Mouse (Mus musculus) lung, postnatal 0 days (tissue): Measurements from ENCODE around the gene Rdm1. TPM values are rescaled to one million over a fixed set of nuclear protein-coding genes. Genes with fewer than 3 reads are reported as not detected.
"Not testable (repeated sequence)": the region's sequence is repeated elsewhere in the genome, so short reads cannot be mapped to it uniquely, and the experiment has no call there.

Experiments
- ATAC-seq: fragments of 200-750 bp; cut with Nextera tagmentation; 2 replicates; pipeline ENCODE4 v1.8.0; 2017; ENCODE audit warnings: moderate library complexity
- DNase-seq: peaks from one replicate; pipeline ENCODE4 v3.0.0-alpha.2; 2016; ENCODE audit warnings: low spot score
- H3K27ac ChIP-seq: fragments of 300-500 bp; sonication (generic); 2 replicates; pipeline ENCODE4 v1.5.1; 2014; ENCODE audit warnings: antibody characterized with exemption, mild to moderate bottlenecking, low read length, mixed read lengths
- H3K27me3 ChIP-seq: fragments of 300-500 bp; sonication (generic); replicated peaks from 2 replicates; pipeline ENCODE4 v1.6.1; 2014; ENCODE audit warnings: low read length, mixed read lengths; ENCODE audit not compliant: insufficient read depth
- H3K36me3 ChIP-seq: fragments of 300-500 bp; sonication (generic); 2 replicates; pipeline ENCODE4 v1.6.1; 2014; ENCODE audit warnings: low read length, mixed read lengths; ENCODE audit not compliant: insufficient read depth
- H3K4me1 ChIP-seq: fragments of 300-500 bp; sonication (generic); 2 replicates; pipeline ENCODE4 v1.6.1; 2014; ENCODE audit warnings: antibody characterized with exemption, low read depth, low read length, mixed read lengths; ENCODE audit not compliant: insufficient read depth
- H3K4me2 ChIP-seq: fragments of 300-500 bp; sonication (generic); replicated peaks from 2 replicates; pipeline ENCODE4 v1.6.1; 2014; ENCODE audit warnings: low read depth, mild to moderate bottlenecking, low read length, moderate library complexity, mixed read lengths
- H3K4me3 ChIP-seq: fragments of 300-500 bp; sonication (generic); 2 replicates; pipeline ENCODE4 v1.5.1; 2014; ENCODE audit warnings: low read depth, low read length
- H3K9ac ChIP-seq: fragments of 300-500 bp; sonication (generic); replicated peaks from 2 replicates; pipeline ENCODE4 v1.6.1; 2014; ENCODE audit warnings: low read depth, mild to moderate bottlenecking
- H3K9me3 ChIP-seq: fragments of 300-500 bp; sonication (generic); 2 replicates; pipeline ENCODE4 v1.6.1; 2016; ENCODE audit warnings: low read length, mixed read lengths
- CTCF ChIP-seq: IDR thresholded peaks from 2 replicates; pipeline ENCODE4 v1.5.1; 2016; ENCODE audit warnings: antibody characterized with exemption, mild to moderate bottlenecking
- EP300 ChIP-seq: IDR thresholded peaks from 2 replicates; pipeline ENCODE4 v1.6.1; 2016; ENCODE audit warnings: antibody characterized with exemption, mild to moderate bottlenecking, control low read depth
- WGBS: fragments of 180-500 bp; shearing (Covaris S2); extraction: QIAGEN DNeasy Blood & Tissue Kit; methylation state at CpG from one replicate; pipeline ENCODE4 v1.1.7; 2014; 5-methylcytosine and 5-hydroxymethylcytosine counted together
- polyA plus RNA-seq: library from polyadenylated mRNA; unstranded; fragments of >200 nt; fragmentation: Nextera tagmentation; extraction: Ambion mirVana; gene quantifications from 2 replicates; pipeline ENCODE4 v1.2.1, GENCODE M21; 2015

The Rdm1 gene
- polyA plus RNA-seq, 1 experiment from 2014 or later: 20.1 TPM

DNA sequence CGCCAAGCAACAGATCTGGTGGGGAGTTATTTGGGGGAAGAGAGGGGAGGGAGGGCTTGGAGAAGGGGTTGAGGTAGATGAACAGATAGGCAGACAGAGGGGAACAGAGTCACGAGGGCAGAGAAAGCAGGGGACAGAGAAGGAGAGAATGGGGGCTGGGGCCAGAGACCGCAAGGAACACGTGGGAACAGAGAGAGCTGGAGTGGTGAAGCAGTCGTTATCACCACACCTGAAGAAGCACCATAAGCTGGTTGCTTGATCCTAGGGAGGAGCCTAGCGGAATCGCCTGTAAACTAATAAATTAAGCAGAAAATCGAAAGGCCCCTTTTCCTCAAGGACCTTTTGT lies 373 bp upstream of the Rdm1 start:
- H3K4me2 ChIP-seq: peak overlapping the region; percentile 84
- WGBS: 3% methylated on average over 8 of the region's 8 CpGs
- ATAC-seq: peak; percentile 8

DNA sequence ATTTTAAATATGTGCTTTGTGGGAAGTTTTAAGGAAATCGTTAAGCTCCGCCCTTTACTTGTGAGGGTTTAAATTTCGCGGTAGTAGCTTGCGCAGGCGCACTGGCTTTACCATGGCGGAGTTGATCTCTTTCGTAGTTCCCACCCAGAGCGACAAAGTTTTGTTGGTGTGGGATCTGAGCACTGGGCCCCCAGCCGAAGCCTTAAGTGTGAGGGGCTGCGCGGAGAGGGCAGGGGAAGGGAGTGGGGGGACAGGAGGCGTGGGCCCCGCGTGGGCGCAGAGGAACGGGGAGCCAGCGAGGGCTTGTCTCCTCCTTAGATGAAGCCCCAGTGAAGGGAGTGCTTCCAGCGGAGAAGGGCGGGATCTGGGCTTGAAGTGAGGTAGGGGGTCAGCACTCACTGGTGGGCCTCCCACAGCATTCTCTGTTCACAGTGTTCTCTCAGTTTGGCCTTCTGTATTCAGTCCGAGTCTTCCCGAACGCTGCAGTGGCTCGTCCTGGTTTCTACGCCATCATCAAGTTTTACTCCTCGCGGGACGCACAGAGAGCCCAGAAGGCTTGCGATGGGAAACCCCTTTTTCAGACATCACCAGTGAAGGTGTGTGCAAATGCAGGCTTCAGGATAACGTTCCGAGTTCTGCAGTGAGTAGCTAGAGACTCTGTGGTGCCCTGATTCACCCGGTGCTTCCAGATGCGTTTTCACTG lies 1.0 kb downstream of the Rdm1 start:
- Histone ChIP-seq H3K27me3 (no peaks in the 10 kb centered on the region), H3K9me3 (no peaks in the 10 kb centered on the region), H3K4me3 (peak overlapping the region; percentile 70), H3K4me2 (peak overlapping the region; percentile 84), H3K27ac (peak overlapping the region; percentile 87), H3K4me1 (no peaks in the 10 kb centered on the region), H3K9ac (peak overlapping the region; percentile 65), H3K36me3 (no peaks in the 10 kb centered on the region)
- under 1% methylated on average over 33 of the region's 33 CpGs for WGBS
- DNase-seq: no peak
- ATAC-seq: peak; percentile 35
- no peak for TF ChIP-seq EP300
- no peak for TF ChIP-seq CTCF

More for the DNA sequence above, 373 bp upstream of the Rdm1 start:
- Histone ChIP-seq H3K27ac (0 out of 2 replicates have a peak overlapping the region, but pooled peaks have one; percentile 97), H3K9ac (peak overlapping the region; percentile 67), H3K9me3 (no peaks in the 10 kb centered on the region), H3K4me3 (peak overlapping the region; percentile 70), H3K27me3 (no peaks in the 10 kb centered on the region), H3K4me1 (no peaks in the 10 kb centered on the region), H3K36me3 (no peaks in the 10 kb centered on the region)
- peak; percentile 9 for DNase-seq
- TF ChIP-seq EP300 (no peak), CTCF (no peak)

DNA sequence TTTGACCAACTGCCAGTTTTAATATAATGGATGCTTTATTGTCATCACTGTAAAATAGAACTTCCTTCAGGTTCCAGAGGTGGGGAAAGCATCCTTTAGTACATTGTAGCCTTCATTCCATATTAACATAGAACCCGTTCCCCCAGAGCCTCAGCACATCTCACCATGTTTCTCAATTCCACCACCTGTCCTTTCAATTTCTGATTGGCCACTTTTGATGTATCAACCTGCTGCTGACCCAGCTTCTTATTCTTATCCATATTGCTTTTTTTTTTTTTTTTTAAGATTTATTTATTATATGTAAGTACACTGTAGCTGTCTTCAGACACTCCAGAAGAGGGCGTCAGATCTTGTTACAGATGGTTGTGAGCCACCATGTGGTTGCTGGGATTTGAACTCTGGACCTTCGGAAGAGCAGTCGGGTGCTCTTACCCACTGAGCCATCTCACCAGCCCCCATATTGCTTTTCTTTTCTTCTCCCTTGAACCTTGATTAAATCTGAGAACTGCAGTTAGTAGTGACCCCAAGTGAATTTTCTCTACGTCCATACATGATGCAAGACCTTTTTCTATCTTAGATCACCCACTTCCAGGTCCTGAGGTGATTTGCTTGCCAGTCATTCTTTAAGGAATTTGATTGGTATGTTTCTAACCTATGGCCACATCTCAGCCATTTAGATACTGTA lies 1.9 kb downstream of the Rdm1 start:
- not testable (repeated sequence) for H3K27me3 ChIP-seq, DNase-seq, H3K9ac ChIP-seq, H3K27ac ChIP-seq, H3K9me3 ChIP-seq, H3K36me3 ChIP-seq, ATAC-seq, H3K4me1 ChIP-seq
- H3K4me2 ChIP-seq: peak overlapping the region; percentile 84; the same call in 1 of the 2 replicates
- H3K4me3 ChIP-seq: peak overlapping the region; percentile 70; the same call in 1 of the 2 replicates
- 64% methylated on average over 4 of the region's 5 CpGs for WGBS

DNA sequence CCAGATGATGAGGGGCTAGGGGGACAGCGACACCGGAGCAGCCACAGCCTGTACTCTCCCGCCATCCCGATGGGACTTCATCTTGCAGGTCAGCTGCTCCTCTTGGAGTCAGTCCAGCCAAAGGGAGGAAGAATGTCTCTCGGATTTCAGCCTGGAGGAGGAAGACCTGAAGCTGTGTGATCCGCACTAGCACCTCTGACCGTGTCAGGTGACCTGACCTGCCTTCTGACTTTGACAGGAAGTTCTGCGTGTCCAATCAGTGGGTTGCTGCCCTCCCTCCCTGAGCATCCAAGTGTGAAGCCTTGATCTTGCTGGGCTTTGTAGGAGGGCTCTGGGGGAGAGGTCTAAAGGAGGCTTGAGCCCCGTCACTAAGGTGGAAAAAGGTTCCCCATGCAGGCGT lies 8.7 kb downstream of the Rdm1 start:
- ATAC-seq (no peak), DNase-seq (no peak)
- WGBS: 77% methylated on average over 10 of the region's 10 CpGs
- Histone ChIP-seq H3K4me1 (no peaks in the 10 kb centered on the region), H3K27me3 (no peaks in the 10 kb centered on the region), H3K4me2 (no peak overlapping the region), H3K36me3 (no peaks in the 10 kb centered on the region), H3K9ac (no peak overlapping the region), H3K9me3 (no peaks in the 10 kb centered on the region), H3K4me3 (no peak overlapping the region), H3K27ac (no peak overlapping the region)
- no peak for TF ChIP-seq EP300
- TF ChIP-seq CTCF: no peak

DNA sequence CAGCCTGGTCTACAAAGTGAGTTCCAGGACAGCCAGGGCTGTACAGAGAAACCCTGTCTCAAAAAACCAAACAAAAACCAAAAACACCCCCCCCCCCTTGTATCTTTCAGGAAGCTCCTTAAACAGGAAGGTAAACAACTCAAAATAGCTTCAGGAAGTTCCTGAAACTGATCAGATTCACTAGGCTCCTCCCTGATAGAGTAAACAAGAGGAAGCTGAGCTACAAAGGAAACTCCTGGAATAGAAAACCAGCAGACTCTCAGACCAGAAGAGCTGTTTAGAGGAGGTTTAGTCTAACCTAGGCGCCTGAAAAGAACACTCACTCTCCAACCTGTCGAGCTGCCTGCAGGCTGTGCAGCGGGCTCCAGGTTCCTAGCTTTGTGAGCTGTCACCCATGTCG lies 12.8 kb downstream of the Rdm1 start:
- Histone ChIP-seq H3K36me3 (no peaks in the 10 kb centered on the region), H3K4me1 (no peaks in the 10 kb centered on the region), H3K27me3 (no peaks in the 10 kb centered on the region), H3K27ac (no peak overlapping the region), H3K4me2 (no peak overlapping the region), H3K9ac (no peak overlapping the region), H3K9me3 (no peaks in the 10 kb centered on the region), H3K4me3 (no peak overlapping the region)
- WGBS: 82% methylated on average over 4 of the region's 4 CpGs
- TF ChIP-seq CTCF: no peak
- no peak for TF ChIP-seq EP300
- DNase-seq: no peak
- no peak for ATAC-seq

DNA sequence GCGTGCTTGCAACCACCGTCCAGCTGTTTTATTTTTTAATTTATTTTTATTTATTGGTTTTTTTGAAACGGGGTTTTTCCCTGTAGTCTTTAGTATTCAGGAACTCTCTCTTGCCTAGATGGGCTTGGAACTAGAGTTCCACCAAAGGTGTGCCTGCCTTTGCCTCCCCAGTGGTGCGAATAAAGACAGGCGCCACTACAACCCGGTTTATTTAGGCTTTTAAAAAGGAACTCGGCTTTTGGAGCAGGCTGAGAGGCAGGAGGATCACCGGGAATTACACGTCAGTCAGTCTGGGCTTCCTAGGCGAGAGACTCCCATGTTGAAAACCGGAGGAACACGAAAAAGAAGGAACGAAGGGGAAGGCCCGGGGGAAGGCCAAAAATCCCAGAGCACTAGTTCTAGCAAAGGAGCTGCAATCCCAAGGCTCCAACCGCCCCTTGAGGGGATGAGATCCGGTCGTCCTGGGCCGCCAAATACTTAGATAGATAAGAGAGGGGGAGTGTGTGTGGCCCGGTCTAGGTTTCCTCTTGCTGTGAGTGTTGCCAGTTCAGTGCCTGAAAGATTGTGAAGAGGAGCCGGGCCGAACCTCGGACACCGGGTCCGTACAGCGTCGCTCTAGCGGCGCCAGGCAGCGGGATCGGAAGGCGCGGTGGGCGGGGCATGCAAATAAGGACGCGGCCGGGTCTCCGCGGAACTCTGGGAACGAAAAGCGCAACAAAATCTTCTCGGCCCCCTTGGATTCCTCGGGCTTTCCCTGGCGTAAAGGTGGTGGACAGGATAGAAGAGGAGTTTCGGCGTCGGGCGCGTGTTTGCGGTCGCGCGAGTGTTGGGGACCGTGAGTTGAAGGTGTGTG lies 14.1 kb downstream of the Rdm1 start:
- H3K4me3 ChIP-seq: peak overlapping the region; percentile 24; the same call in 1 of the 2 replicates
- peak; percentile 71 for ATAC-seq
- H3K4me2 ChIP-seq: peak overlapping the region; percentile 38
- H3K9me3 ChIP-seq, H3K27me3 ChIP-seq, H3K36me3 ChIP-seq, H3K4me1 ChIP-seq: not testable (repeated sequence)
- H3K9ac ChIP-seq: 0 out of 2 replicates have a peak overlapping the region, but pooled peaks have one; percentile 43
- 5% methylated on average over 44 of the region's 53 CpGs for WGBS
- peak overlapping the region; percentile 72 for H3K27ac ChIP-seq
- DNase-seq: peak; percentile 73

DNA sequence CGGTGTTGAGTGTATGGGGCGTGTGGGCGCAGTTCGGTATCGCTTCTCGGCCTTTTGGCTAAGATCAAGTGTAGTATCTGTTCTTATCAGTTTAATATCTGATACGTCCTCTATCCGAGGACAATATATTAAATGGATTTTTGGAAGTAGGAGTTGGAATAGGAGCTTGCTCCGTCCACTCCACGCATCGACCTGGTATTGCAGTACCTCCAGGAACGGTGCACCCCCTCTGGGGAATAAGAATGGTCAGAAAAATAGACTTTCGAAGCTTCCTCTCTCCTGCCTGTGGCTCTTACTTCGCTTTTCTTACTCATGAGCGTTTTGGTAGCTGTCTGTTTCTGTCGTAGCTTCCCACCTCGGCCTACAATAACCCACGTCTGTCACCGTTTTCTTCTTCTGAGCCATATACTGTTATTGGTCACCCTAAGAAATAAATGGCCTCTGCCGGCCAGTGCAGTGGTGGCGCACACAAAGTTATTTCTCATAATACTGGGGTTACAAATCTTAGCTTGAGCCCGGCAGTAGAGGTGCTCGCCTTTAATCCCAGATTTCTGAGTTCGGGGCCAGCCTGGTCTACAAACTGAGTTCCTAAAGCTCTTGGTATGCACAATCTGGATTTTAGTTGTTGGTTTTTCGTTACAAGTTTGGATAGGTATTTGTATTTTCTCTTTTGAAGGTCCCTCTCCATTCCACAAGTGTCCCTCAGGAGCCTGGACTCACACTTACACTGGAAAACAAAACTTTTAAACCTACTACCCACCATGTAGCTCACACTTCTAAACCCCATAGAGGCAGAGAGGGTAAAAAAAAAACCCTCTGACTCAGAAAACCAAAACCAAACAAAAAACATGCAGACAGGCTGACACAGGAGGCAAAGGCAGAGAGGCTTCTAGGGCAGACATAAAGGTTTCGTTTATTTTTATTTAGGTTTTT lies 15.0 kb downstream of the Rdm1 start:
- 3% methylated on average over 12 of the region's 26 CpGs for WGBS
- H3K9me3 ChIP-seq, H3K27me3 ChIP-seq, H3K4me1 ChIP-seq, H3K4me3 ChIP-seq, H3K36me3 ChIP-seq: not testable (repeated sequence)
- Histone ChIP-seq H3K4me2 (peak overlapping the region; percentile 38; the same call in 1 of the 2 replicates), H3K27ac (0 out of 2 replicates have a peak overlapping the region, but pooled peaks have one; percentile 54), H3K9ac (0 out of 2 replicates have a peak overlapping the region, but pooled peaks have one; percentile 43)
- DNase-seq: peak; percentile 73
- peak; percentile 71 for ATAC-seq
